Mouse (Mus musculus) neural tube, embryonic 14.5 days (tissue): ENCODE data around the gene Gm13695. TPM values are rescaled to one million over a fixed set of nuclear protein-coding genes. Genes with fewer than 3 reads are reported as not detected.
"Not testable (repeated sequence)": the region's sequence is repeated elsewhere in the genome, so short reads cannot be mapped to it uniquely, and the experiment has no call there.

ENCODE experiments used
- ATAC-seq: fragments of 200-750 bp; cut with Nextera tagmentation; 2 replicates; pipeline ENCODE4 v1.8.0; 2017; ENCODE audit warnings: low read depth, mild to moderate bottlenecking, moderate TSS enrichment, moderate library complexity
- H3K27ac ChIP-seq: fragments of 300-500 bp; sonication (generic); 2 replicates; pipeline ENCODE4 v1.5.1; 2014; ENCODE audit warnings: low read depth, mild to moderate bottlenecking, control low read depth, low read length, moderate library complexity, mixed read lengths
- H3K27me3 ChIP-seq: fragments of 300-500 bp; sonication (generic); 2 replicates; pipeline ENCODE4 v1.6.1; 2014; ENCODE audit warnings: low read length; ENCODE audit not compliant: control insufficient read depth, insufficient read depth
- H3K36me3 ChIP-seq: fragments of 300-500 bp; sonication (generic); 2 replicates; pipeline ENCODE4 v1.6.1; 2014; ENCODE audit warnings: low read length, mixed read lengths; ENCODE audit not compliant: control insufficient read depth, insufficient read depth
- H3K4me1 ChIP-seq: fragments of 300-500 bp; sonication (generic); 2 replicates; pipeline ENCODE4 v1.6.1; 2014; ENCODE audit warnings: low read length; ENCODE audit not compliant: control insufficient read depth, insufficient read depth
- H3K4me2 ChIP-seq: fragments of 300-500 bp; sonication (generic); 2 replicates; pipeline ENCODE4 v1.6.1; 2014; ENCODE audit warnings: mild to moderate bottlenecking, low read depth, low read length, control low read depth
- H3K4me3 ChIP-seq: fragments of 300-500 bp; sonication (generic); 2 replicates; pipeline ENCODE4 v1.5.1; 2014; ENCODE audit warnings: low read depth, low read length, control low read depth, mixed read lengths
- H3K9ac ChIP-seq: fragments of 300-500 bp; sonication (generic); replicated peaks from 2 replicates; pipeline ENCODE4 v1.6.1; 2014; ENCODE audit warnings: low read depth, mild to moderate bottlenecking, control low read depth, low read length, mixed read lengths
- H3K9me3 ChIP-seq: fragments of 300-500 bp; sonication (generic); 2 replicates; pipeline ENCODE4 v1.6.1; 2016; ENCODE audit warnings: low read length; ENCODE audit not compliant: control insufficient read depth
- WGBS: fragments of 180-500 bp; shearing (Covaris S2); extraction: QIAGEN DNeasy Blood & Tissue Kit; methylation state at CpG from one replicate; pipeline ENCODE4 v1.1.7; 2014; 5-methylcytosine and 5-hydroxymethylcytosine counted together
- polyA plus RNA-seq: library from polyadenylated mRNA; unstranded; fragments of >200 nt; fragmentation: Nextera tagmentation; extraction: Ambion mirVana; gene quantifications from 2 replicates; pipeline ENCODE4 v1.2.1, GENCODE M21; 2014

Gene Gm13695
- polyA plus RNA-seq, 1 experiment from 2014 or later = not detected

DNA sequence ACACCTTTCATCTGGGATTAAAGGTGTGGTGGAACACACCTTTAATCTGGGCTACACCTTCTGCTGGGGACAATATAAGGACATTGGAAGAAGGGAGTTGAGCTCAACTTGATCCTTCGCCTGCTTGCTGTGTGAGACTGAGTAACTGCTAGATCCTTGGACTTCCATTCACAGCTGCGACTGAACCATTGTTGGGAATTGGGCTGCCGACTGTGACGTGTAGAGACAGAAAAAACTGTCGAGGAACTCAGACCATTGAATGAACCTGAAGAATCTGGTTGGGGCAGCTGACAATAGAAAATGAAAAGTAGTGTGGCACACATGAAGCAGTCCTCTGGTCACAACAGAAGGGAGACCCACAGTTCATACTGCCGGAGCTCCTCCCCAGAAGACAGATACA, 17.3 kb downstream of the Gm13695 start, which contains the start of gene Gm13697:
TSS of gene Gm13697 (plus strand) at position 301 of the 400 bp plus-strand sequence.
- H3K4me1 ChIP-seq, H3K4me3 ChIP-seq, H3K27me3 ChIP-seq, H3K4me2 ChIP-seq, H3K36me3 ChIP-seq, ATAC-seq, H3K27ac ChIP-seq, H3K9me3 ChIP-seq, H3K9ac ChIP-seq: not testable (repeated sequence)
- no CpG with 5 or more reads among the region's 6 CpGs for WGBS

DNA sequence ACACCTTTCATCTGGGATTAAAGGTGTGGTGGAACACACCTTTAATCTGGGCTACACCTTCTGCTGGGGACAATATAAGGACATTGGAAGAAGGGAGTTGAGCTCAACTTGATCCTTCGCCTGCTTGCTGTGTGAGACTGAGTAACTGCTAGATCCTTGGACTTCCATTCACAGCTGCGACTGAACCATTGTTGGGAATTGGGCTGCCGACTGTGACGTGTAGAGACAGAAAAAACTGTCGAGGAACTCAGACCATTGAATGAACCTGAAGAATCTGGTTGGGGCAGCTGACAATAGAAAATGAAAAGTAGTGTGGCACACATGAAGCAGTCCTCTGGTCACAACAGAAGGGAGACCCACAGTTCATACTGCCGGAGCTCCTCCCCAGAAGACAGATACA, 23.1 kb downstream of the Gm13695 start, which contains the start of gene Gm13691:
TSS of gene Gm13691 (plus strand) at position 301 of the 400 bp plus-strand sequence.
- not testable (repeated sequence) for H3K4me1 ChIP-seq, ATAC-seq, H3K9me3 ChIP-seq, H3K27me3 ChIP-seq, H3K9ac ChIP-seq, H3K4me2 ChIP-seq, H3K36me3 ChIP-seq, H3K4me3 ChIP-seq, H3K27ac ChIP-seq
- WGBS = no CpG with 5 or more reads among the region's 6 CpGs

DNA sequence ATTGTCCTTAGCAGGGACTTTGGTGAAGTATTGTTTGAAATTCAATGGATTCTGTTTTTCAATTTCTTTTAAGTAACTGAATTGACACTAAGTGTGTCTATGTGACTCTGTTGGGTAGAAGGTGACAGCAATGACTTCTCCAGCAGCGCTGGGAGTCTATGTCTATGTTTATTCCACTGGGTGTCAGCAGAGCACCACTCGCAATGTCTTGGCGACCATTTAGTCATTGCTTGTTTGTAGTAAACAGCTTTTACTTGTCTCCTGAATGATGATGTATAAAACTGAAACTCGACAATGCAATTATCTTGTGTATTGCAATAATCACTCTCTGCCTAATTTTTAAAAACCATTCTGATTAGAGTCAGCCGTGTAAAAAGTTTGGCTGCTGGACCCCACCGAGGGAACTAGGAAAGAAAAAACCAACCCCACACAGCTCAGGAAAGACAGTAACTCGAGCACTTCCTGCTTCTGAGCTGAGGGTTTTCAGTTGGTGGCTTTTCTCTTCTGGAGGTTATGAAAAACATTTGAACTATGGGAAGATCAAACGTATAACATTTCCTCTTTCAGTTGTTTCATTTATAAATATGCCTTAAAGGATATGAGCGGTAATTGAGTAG, 26.6 kb downstream of the Gm13695 start:
- H3K4me3 ChIP-seq, H3K9ac ChIP-seq, ATAC-seq, H3K27ac ChIP-seq, H3K4me2 ChIP-seq, H3K4me1 ChIP-seq, H3K36me3 ChIP-seq, H3K27me3 ChIP-seq, H3K9me3 ChIP-seq: not testable (repeated sequence)
- 70% methylated on average over 7 of the region's 9 CpGs for WGBS

DNA sequence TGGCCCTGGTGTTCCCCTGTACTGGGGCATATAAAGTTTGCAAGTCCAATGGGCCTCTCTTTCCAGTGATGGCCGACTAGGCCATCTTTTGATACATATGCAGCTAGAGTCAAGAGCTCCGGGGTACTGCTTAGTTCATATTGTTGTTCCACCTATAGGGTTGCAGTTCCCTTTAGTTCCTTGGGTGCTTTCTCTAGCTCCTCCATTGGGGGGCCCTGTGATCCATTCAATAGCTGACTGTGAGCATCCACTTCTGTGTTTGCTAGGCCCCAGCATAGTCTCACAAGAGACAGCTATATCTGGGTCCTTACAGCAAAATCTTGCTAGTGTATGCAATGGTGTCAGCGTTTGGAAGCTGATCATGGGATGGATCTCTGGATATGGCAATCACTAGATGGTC, 27.4 kb downstream of the Gm13695 start:
- not testable (repeated sequence) for H3K27me3 ChIP-seq, H3K4me2 ChIP-seq, H3K4me3 ChIP-seq, H3K27ac ChIP-seq, H3K4me1 ChIP-seq, H3K9ac ChIP-seq, H3K36me3 ChIP-seq, ATAC-seq, H3K9me3 ChIP-seq
- WGBS = no CpG with 5 or more reads among the region's 3 CpGs

DNA sequence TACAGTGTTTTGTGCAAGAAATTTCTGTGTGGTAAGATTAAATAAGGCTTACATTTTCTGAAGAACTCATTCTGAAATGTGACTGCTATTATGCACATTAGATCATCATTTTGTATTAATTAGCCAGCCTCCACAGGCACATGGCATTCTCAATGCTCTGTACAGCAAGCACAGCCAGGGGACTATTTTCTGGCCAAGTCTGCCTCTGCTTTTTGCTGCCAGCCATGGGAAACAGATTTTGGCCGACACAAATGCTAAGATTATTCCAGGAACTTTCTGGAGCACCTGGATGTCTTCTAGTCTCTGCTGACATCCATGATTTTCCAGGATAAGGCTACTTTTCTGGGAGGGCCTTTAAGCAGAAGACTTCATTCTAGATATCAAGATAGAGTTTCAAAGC, 41.8 kb downstream of the Gm13695 start:
- Histone ChIP-seq H3K4me2 (no peak overlapping the region), H3K9ac (no peak overlapping the region), H3K9me3 (no peaks in the 10 kb centered on the region), H3K4me3 (no peak overlapping the region), H3K27ac (no peak overlapping the region), H3K27me3 (no peaks in the 10 kb centered on the region), H3K4me1 (no peaks in the 10 kb centered on the region), H3K36me3 (no peaks in the 10 kb centered on the region)
- ATAC-seq = no peak
- WGBS = 69% methylated on average over 1 of the region's 1 CpGs

DNA sequence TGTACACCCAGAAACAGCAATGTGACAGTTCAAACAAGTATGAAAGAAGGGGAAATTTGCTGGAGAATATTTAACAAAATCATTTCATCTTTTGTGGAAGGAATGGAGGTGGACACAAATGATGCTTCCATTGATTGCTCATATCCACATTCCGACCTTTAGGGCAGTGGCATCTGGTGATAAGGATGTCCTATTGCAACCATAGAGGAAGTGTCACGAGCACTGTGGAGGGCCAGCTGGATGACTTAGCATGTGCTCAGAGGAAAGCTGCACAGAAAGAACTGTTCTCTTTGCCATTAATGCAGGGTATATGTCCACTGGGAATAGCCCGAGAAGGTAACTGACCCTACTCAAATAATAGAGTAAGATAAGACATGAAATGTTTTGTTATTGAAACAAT, 42.7 kb downstream of the Gm13695 start:
- ATAC-seq = no peak
- 81% methylated on average over 3 of the region's 3 CpGs for WGBS
- H3K4me2 ChIP-seq = no peak overlapping the region
- no peaks in the 10 kb centered on the region for H3K4me1 ChIP-seq
- no peaks in the 10 kb centered on the region for H3K27me3 ChIP-seq
- no peaks in the 10 kb centered on the region for H3K36me3 ChIP-seq
- no peaks in the 10 kb centered on the region for H3K9me3 ChIP-seq
- no peak overlapping the region for H3K9ac ChIP-seq
- H3K4me3 ChIP-seq = no peak overlapping the region
- no peak overlapping the region for H3K27ac ChIP-seq

DNA sequence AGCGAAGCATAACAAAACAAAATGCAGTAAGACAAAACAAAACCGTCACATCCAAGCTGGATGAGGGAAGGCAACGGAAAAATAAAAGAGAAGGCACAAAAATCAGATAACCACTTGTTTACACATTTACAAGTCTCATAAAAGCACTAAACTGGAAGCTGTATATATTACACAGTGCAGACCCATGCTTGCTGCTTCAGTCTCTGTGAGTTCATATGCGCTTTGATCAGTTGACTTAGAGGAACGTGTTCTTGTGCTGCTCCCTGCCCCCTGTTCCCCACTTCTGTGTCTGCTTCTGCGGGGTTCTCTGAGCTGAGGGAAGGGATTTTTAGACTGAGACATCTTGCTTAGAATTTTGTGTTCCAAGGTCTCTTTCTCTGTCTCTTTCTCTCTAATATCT, 47.5 kb downstream of the Gm13695 start:
- no peak for ATAC-seq
- no peaks in the 10 kb centered on the region for H3K9me3 ChIP-seq
- no peaks in the 10 kb centered on the region for H3K36me3 ChIP-seq
- H3K4me3 ChIP-seq = no peak overlapping the region
- H3K27me3 ChIP-seq = no peaks in the 10 kb centered on the region
- H3K27ac ChIP-seq = no peak overlapping the region
- WGBS = 83% methylated on average over 6 of the region's 6 CpGs
- H3K4me2 ChIP-seq = no peak overlapping the region
- no peak overlapping the region for H3K9ac ChIP-seq
- H3K4me1 ChIP-seq = no peaks in the 10 kb centered on the region

DNA sequence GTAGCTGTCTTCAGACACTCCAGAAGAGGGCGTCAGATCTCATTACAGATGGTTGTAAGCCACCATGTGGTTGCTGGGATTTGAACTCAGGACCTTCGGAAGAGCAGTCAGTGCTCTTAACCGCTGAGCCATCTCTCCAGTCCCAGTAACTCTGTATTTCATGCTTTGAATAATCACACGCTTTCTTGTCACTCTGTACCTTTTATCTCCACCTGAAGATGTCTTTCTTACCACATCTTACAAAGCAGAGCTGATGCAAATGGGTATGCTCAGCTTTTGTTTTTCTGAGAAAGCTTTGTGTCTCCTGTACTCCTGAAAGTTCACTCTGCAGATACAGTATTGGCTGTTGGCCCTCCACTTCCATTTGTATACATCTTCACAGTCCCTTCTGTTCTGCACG, 49.2 kb downstream of the Gm13695 start:
- not testable (repeated sequence) for H3K4me2 ChIP-seq, H3K4me3 ChIP-seq, H3K27ac ChIP-seq, H3K36me3 ChIP-seq, H3K9ac ChIP-seq, H3K4me1 ChIP-seq, ATAC-seq, H3K27me3 ChIP-seq, H3K9me3 ChIP-seq
- 74% methylated on average over 5 of the region's 5 CpGs for WGBS

DNA sequence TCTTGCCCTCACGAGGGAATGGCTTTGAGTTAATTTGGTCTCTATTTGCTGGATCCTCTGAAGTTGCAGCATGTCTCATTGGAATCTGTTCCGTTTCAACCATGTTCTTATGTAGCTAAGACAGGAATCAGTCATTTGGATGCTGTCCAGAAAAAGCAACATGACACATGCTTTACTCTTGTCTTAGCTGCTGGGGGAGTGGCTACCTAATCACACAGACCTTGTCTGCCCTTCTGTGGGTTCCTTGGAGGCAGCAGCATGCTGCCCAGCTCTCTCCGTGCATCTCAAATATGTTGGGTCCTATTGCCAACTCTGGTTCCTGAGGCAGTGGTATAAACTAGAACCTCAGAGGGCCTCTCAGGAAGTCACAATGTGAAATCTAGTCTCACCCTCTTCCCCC, 51.2 kb downstream of the Gm13695 start:
- no peaks in the 10 kb centered on the region for H3K36me3 ChIP-seq
- H3K9me3 ChIP-seq = no peaks in the 10 kb centered on the region
- no peak overlapping the region for H3K4me2 ChIP-seq
- H3K27ac ChIP-seq = no peak overlapping the region
- H3K9ac ChIP-seq = no peak overlapping the region
- WGBS = 80% methylated on average over 3 of the region's 3 CpGs
- H3K27me3 ChIP-seq = no peaks in the 10 kb centered on the region
- no peak overlapping the region for H3K4me3 ChIP-seq
- no peaks in the 10 kb centered on the region for H3K4me1 ChIP-seq
- no peak for ATAC-seq
